Mouse (Mus musculus): ENCODE measurements around the gene Ankrd61.

- TF ChIP-seq POLR2A (IDR thresholded peaks at IDR 0.05; ENCODE audit: insufficient read length, low read depth) (no peak), USF1 (IDR thresholded peaks at IDR 0.05; ENCODE audit: low read depth) (no peak), MAX (IDR thresholded peaks at IDR 0.05; ENCODE audit: low read depth) (no peak), CEBPB (IDR thresholded peaks at IDR 0.05; ENCODE audit: insufficient read depth, poor library complexity, severe bottlenecking) (no peak), POLR2AphosphoS2 (IDR thresholded peaks at IDR 0.05; ENCODE audit: insufficient read length, low read depth) (no peak), MYOD1 (IDR thresholded peaks at IDR 0.05; ENCODE audit: control insufficient read depth in 1 of 3, insufficient read length in 2 of 3, low read depth in 2 of 3) (no peak)
These were observed 36.4 kb upstream of the Ankrd61 start for GRCm38 (mm10) chr5:143933875-143934274.
